Mouse (Mus musculus): Measurements from ENCODE around the gene Nup188.

Gene Nup188

GRCm38 (mm10) chr2:30286192-30287026 is at the start of gene Nup188, which contains the start of gene Dolk:
TSS of gene Nup188 (plus strand) at chr2:30286397.
TSS of gene Dolk (minus strand) at chr2:30286334.
- DNase-seq (ENCODE audit: low spot score in 2 of 2): peak; percentile 95 to 99

- DNase-seq (ENCODE audit: low spot score in 2 of 2): no peak
Measured at GRCm38 (mm10) chr2:30236426-30237198, 49.6 kb upstream of the Nup188 start.

GRCm38 (mm10) chr2:30237199-30237880 is 48.9 kb upstream of the Nup188 start, which contains the start of gene Lrrc8a:
TSS of gene Lrrc8a (plus strand) at chr2:30237715.
- peak; percentile 99 to 100 for DNase-seq (ENCODE audit: low spot score in 2 of 2)

- peak; percentile 70 to 75 for DNase-seq (ENCODE audit: low spot score in 2 of 2)
Measured at GRCm38 (mm10) chr2:30237881-30238280, 48.3 kb upstream of the Nup188 start.

- no peak for DNase-seq (ENCODE audit: low spot score in 2 of 2)
Measured at GRCm38 (mm10) chr2:30238906-30239465, 47.2 kb upstream of the Nup188 start.

- DNase-seq (ENCODE audit: low spot score in 2 of 2): no peak
Measured at GRCm38 (mm10) chr2:30239777-30240176, 46.4 kb upstream of the Nup188 start.

- no peak for DNase-seq (ENCODE audit: low spot score in 2 of 2)
Measured at GRCm38 (mm10) chr2:30240267-30240666, 45.9 kb upstream of the Nup188 start, which contains the start of gene Gm28035. TSS of gene Gm28035 (plus strand) at chr2:30240567.

GRCm38 (mm10) chr2:30242509-30242908 is 43.7 kb upstream of the Nup188 start:
- DNase-seq (ENCODE audit: low spot score in 2 of 2): no peak

GRCm38 (mm10) chr2:30243391-30243790 is 42.8 kb upstream of the Nup188 start:
- DNase-seq (ENCODE audit: low spot score in 2 of 2): no peak

- no peak for DNase-seq (ENCODE audit: low spot score in 2 of 2)
Measured at GRCm38 (mm10) chr2:30244595-30245178, 41.5 kb upstream of the Nup188 start.

GRCm38 (mm10) chr2:30247036-30247435 is 39.2 kb upstream of the Nup188 start:
- DNase-seq (ENCODE audit: low spot score in 2 of 2): no peak

GRCm38 (mm10) chr2:30247681-30248080 is 38.5 kb upstream of the Nup188 start:
- DNase-seq (ENCODE audit: low spot score in 2 of 2): no peak

- DNase-seq (ENCODE audit: low spot score in 2 of 2): no peak
Measured at GRCm38 (mm10) chr2:30249182-30249581, 37.0 kb upstream of the Nup188 start.

- DNase-seq (ENCODE audit: low spot score in 2 of 2): no peak
Measured at GRCm38 (mm10) chr2:30250166-30251128, 35.8 kb upstream of the Nup188 start.

GRCm38 (mm10) chr2:30251417-30252104 is 34.6 kb upstream of the Nup188 start:
- peak; percentile 79 to 80 for DNase-seq (ENCODE audit: low spot score in 2 of 2)

GRCm38 (mm10) chr2:30252521-30252920 is 33.7 kb upstream of the Nup188 start:
- no peak for DNase-seq (ENCODE audit: low spot score in 2 of 2)

GRCm38 (mm10) chr2:30253809-30254208 is 32.4 kb upstream of the Nup188 start:
- DNase-seq (ENCODE audit: low spot score in 2 of 2): no peak

- DNase-seq (ENCODE audit: low spot score in 2 of 2): no peak
Measured at GRCm38 (mm10) chr2:30255631-30256395, 30.4 kb upstream of the Nup188 start.

All from thymus, postnatal 10 days (tissue).